Mouse (Mus musculus): ENCODE results near the gene Slc39a11.

The Slc39a11 gene

GRCm38 (mm10) chr11:113631302-113631701 lies 18.6 kb downstream of the Slc39a11 start:
- DNase-seq, result no peak

GRCm38 (mm10) chr11:113630642-113631041 lies 19.2 kb downstream of the Slc39a11 start:
- DNase-seq, result no peak

DNA sequence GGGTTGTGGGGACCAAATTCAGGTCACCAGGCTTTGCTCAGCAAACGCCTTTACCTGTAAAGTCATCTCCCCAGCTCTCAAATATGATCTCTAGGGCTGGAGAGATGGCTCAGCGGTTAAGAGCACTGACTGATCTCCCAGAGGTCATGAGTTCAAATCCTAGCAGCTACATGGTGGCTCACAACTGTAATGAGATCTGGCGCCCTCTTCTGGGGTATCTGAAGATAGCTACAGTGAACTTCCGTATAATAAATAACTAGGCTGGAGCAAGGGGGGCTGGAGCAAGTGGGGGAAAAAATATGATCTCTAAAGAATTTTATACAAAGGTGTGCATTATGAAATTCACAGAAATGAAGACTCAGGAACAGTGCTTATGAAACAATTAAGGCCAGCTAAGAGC lies 22.1 kb downstream of the Slc39a11 start:
- peak; percentile 38 for DNase-seq

DNA sequence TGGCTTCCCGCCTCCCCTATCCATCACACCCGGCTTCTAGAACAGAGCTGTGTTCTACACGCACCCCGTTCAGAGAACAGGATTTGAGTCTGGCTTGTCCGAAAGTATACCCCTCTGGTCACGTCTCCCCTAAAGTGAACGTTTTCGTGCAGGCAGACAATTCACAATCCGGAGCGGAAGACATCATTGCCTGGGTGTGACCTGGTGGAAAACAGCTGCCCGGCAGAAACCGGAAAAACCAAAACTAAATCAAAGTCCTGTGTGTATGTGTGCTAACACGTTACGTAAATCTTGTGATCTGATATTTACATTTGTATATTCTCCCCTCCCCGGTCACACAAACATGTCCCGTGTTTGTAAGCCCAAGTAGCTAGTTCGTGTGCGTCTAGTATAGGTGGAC lies 24.4 kb downstream of the Slc39a11 start:
- DNase-seq, result no peak

DNA sequence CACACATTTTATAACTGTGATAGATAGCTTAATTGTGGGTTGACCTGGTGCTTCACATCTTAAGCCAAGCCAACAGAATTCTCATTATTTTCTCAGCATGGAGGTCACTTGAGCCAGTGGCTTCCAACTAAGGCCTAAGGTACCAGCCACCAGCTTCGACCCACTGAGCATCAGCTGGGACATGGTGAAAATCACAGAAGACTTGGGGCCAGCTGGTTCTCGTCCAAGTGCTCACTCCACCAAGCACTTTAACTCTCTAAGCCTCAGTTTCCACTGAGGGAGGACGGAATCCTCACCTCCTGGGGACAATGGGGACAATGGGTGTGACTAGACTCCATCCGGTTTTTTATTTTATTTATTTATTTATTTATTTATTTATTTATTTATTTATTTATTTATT lies 27.9 kb downstream of the Slc39a11 start:
- no peak for DNase-seq

DNA sequence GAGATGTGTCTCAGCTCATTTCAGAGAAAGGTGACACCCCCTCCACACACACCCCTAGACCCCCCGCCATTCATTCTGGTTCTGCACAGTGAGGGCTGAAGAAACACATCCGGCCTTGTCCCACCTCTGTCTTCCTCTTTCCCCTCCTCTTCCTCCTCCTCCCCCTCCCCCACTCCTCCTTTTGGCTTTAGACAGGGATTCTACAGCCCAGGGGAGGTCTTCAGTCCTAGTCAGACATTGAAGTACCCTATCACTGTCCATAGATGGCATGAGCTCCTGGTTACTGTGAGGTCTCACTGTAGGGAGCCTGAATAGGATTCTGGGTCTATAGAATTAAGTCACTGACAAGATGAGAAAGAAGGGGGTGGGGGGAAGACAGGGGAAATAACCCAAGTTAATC lies 28.9 kb downstream of the Slc39a11 start:
- DNase-seq, result no peak

DNA sequence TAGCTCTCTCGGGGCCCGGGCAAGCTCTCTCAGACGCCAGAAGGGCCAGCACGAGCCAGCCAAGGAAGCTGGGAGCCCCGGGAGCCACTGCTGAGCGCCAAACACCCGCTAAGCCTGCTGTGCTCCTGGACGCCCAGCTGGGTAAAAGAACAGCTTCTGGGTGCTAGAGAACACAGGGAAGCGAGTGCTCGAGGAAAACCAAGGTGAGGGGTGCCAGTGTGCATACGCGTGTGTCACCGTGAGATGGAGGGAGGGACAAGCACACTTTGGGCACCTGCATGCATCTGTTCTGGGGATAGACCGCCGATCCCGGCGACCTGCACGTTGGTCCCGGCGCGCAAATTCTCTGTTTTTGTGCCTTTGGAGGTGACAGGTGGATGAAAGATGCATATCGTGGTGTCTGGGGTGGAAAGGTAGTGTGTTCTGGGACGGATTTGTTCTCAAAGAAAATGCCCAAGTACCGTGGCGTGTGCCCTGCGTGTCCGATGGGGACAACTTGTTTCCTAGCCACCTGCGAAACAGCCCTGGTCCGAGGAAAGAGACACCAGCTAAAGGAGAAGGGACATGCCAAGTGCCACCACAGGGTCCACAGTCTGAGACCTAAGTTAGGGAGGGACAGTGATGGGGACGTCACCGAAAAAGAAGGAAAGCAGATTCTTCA lies 30.3 kb downstream of the Slc39a11 start:
- no peak for DNase-seq

DNA sequence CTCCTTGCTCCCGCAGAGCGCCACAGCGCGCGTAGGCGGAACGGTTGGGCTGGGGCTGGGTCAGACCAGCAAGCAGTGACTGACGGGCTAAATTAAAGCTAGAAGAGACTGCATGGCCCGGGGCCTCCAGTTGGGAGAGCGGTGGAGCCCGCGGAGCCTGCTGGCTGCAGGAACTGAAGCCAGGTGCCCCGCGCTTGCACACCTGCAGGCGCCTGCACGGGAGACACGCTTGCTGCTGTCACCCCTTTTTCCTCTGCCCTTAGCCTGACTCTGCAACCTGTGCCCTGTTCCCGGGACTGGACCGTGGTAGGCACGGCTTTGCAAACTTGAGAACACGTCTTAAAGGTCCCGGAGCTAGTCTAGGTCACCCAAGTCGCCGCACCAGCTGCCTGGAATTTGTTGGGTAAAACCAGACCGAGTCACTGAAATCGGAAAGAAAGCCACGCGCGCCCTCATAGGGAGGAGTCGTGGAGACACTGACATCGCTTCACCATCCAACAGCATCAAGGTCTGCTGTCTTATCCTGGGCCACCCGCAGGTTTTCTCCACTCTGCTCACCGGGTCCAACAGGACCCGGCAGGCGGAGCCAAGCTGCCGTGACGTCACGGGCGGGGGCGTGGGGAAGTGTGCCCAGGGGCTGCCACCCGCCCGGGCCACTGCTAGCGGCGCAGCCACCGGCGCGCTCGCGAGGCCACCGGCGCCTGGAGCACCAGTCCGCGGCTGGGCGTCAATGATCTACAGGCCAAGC lies 31.0 kb downstream of the Slc39a11 start, which contains the start of gene Sstr2:
TSS of gene Sstr2 (plus strand) at position 671 of the 748 bp plus-strand sequence.
- peak; percentile 89 for DNase-seq

DNA sequence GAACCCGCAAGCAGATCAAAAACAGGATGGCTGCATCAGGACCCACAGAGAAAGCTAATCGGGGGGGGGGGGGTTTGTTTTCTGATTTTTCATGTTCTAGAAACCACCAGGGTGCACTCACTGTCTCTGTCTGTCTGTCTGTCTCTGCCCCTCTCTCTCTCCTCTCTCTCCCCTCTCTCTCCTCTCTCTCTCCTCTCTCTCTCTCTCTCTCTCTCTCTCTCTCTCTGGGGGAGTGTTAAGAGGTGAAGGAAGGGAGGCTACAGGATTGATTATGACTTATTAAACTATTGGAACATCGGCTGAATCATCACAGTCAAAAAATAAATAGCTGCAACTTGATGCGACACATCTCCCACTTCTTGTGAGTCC lies 31.6 kb downstream of the Slc39a11 start:
- no peak for DNase-seq

GRCm38 (mm10) chr11:113617132-113617911 lies 32.6 kb downstream of the Slc39a11 start:
- DNase-seq, result peak; percentile 86

- DNase-seq, result no peak
Measured at GRCm38 (mm10) chr11:113614476-113614875, 35.4 kb downstream of the Slc39a11 start.

DNA sequence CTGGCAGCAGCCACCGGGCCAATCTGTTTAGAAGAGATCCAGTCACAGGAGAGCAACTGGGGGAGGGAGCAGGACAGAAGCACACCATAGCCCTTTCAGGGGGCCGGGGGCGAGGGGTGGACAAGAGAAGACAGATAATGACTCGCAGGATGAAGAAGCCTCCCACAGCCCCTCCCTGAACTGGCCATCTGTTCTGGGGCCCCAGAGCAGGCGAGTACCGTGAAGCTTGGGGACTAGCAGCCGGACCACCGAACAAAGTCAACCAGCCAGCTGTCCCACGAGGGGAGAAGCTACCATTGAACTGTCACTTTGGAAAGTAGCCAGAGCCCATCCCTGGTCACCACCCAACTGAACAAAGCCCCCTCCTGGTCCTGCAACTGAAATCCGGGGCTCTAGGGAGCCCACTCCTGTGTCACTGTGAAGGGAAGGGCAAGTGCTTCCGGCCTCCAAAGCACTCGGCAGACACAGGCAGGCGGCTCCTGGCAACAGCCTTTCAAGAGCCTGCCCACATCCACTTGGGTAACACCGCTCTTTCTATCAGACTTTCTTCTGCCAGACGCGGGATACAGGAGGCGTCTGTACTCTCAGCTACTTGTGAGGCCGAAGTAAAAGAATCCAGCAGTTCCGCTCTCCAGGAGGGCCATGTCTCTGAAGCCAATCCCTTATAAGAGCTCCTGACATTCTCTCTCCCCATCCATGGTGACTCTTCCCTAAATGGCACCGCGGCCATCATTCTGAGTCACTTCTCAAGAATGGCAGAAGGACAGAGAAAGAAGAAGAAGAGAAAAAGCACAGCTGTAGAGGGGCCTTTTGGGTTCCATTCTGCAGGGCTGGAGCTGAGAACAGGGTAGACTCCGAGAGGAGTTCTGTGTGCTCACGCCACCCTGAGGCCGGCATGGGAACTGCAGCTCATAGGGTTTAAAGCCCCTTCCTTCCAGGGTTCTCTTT lies 37.9 kb downstream of the Slc39a11 start:
- DNase-seq, result peak; percentile 59

- DNase-seq, result no peak
Measured at GRCm38 (mm10) chr11:113611112-113611646, 38.7 kb downstream of the Slc39a11 start.

DNA sequence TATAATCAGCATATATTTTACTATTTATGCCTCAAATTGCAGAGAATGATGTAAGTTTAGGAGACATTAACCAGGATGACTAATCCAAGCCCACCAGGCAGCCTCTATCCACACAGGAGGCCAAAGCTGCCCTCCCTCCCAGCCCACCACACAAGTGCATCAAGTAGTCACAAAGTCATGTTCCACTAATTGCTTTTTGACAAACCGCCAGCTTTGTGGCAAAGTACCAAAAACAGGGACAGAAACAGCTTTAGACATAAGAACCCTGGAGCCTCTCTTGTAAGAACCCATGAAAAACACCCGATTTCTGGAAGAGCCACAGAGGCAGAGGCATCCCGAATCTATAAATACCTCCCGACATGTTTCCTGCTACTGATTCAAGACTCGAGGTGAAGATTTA lies 39.6 kb downstream of the Slc39a11 start:
- peak; percentile 68 for DNase-seq

GRCm38 (mm10) chr11:113609581-113609980 lies 40.3 kb downstream of the Slc39a11 start:
- DNase-seq, result no peak

GRCm38 (mm10) chr11:113607556-113607955 lies 42.3 kb downstream of the Slc39a11 start:
- DNase-seq, result no peak

DNA sequence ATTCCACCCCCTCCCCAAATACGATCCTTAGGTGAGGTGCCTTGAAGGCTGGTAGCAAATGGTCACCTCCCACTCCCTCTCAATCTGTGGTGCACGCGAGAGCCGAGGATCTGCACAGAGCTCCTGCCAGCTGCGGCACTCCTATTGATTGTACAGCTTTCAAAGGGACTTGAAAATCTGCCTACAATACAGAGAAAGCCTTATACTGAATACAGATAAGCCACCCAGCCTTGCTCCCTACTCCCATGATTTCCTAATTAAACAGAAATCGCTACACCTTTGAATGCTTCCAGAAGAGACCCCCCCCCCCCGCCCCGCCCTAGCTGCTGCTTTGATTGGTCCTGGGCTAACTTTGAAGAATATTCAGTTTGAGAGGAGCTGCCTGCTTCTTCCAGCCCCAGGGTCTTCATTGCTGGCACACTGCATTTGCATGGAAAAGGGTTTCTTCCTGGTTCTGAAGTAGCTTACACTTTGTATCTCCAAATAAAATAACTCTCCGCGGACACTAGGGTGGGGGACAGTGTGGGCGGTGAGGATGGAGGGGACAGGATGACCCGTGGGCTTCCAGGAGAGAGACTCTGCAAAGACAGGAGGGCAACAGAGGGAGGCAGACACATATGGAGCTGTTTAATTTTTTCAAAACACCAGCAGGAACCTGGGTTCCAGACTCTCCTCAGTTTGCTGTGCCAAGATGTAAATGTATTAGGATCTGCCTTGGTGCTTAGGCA lies 48.1 kb downstream of the Slc39a11 start:
- no peak for DNase-seq

DNA sequence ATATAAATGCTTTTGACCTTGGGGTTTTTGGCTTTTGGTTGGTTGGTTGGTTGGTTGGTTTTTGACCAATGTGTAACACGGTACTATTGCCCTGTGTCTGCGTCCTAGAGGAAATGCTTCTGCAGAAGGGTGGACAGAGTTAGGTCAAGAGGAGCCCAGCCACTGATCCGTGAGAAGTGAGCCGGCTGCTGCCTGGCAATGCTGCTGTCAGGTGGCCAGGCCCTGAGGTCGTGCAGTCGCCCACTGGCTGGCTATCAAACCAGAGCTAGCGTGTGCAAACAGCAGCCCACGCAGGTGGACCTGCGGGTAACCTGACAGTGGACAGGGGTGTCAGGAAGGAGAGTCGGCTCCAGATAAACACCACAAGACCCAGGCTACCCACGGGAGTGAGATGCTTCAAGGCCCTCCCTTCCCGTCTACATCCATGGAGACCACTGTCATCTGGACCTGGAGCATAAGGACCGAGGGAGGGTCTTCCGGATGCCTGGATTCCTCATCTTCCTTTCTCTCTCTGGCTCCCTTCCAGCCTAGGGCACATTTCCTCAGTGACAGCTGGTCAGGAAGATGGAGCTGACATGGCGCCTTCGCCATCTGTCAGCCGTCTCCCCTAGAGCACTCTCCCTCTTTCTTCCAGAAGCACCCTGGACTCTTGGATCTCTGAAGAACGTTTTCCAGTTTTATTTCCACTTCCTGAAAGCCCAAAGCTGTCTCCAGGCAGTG lies 49.2 kb downstream of the Slc39a11 start:
- DNase-seq, result no peak

DNA sequence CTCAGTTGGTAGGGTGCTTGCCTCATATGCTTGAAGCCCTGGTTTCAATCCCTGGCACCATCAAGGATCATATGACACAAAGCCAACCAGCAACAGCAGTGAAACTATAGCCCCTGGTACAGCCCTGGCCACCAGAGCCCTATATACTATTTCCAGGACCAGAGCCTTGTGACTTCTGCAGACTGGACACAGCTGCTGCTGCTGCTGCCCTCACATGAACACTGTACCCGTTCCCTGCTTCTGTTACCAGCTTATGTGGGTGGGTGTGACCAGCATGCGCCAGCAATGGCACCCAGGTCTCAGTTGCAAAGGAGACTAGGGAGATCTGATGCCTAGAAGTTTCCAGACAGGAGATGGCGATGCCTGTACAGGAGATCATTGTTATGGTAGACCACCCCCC lies 52.2 kb downstream of the Slc39a11 start:
- no peak for DNase-seq

DNA sequence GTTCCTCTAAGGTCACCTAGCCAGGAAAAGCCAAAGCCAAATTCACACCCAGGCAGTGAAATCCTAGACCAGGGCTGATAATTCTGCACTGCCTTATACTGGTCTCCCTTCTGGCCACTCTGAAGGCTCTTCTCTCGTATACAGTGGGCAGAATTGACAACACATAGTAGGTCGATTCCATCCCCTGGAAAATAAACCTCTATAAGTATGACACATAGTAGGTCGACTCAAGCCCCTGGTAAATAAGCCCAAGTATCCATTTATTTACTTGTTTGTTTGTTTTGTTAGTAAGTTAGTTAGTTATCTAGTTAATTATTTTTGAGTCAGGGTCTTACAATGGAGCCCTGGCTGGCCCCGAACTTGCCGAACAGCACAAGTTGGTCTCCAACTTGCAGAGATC lies 54.7 kb downstream of the Slc39a11 start:
- DNase-seq, result no peak

DNA sequence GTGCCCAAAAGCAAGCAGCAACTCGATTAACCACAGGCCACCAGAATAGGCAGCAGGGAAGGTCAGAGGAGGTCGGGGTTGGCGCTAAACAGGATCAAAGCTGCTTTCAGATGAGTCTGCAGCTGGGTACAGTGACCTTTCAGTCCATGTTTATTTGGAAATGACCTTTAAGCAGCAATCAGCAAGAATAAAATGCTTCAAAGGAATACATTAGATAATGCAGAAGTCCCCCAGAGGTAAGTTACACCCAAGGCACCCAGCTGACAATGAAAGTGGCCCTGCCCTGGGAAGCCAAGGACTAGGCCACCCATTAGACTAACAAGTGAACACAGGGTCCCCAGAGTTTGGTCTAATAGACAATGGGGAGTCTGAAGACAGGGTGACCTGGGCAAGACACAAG lies 60.9 kb downstream of the Slc39a11 start:
- no peak for DNase-seq
